Mouse (Mus musculus) MEL (cell line): ENCODE results near the gene Noa1. TPM values are rescaled to one million over a fixed set of nuclear protein-coding genes. Genes with fewer than 3 reads are reported as not detected.

Experiments used
- DNase-seq: peaks from one replicate; pipeline ENCODE4 v3.0.0; 2011; ENCODE audit warnings: low read depth, low spot score
- H3K27ac ChIP-seq: 2 replicates; pipeline ENCODE4 v1.5.1; 2012; ENCODE audit warnings: low read depth, mild to moderate bottlenecking, control low read depth, low read length, moderate library complexity; ENCODE audit not compliant: control insufficient read depth
- H3K27me3 ChIP-seq, 2 experiments: fragments of 150-350 bp in 1 of 2; sonication (generic) in 1 of 2; 2 replicates each; pipeline ENCODE4 v1.6.1; 2012; ENCODE audit warnings: low read length in 2 of 2, mild to moderate bottlenecking in 2 of 2, improper control_type of control experiment in 1 of 2, moderate library complexity in 1 of 2; ENCODE audit not compliant: insufficient read depth in 2 of 2, control insufficient read depth in 1 of 2
- H3K36me3 ChIP-seq, 2 experiments: 2 replicates each; pipeline ENCODE4 v1.6.1; 2012 to 2014; ENCODE audit warnings: low read length in 2 of 2, improper control_type of control experiment in 1 of 2, inconsistent platforms in 1 of 2, mild to moderate bottlenecking in 1 of 2; ENCODE audit not compliant: insufficient read depth in 2 of 2, control insufficient read depth in 1 of 2
- H3K4me1 ChIP-seq, 2 experiments: fragments of 150-350 bp in 1 of 2; sonication (generic) in 1 of 2; 2 replicates each; pipeline ENCODE4 v1.6.1; 2012; ENCODE audit warnings: low read length in 2 of 2, improper control_type of control experiment in 1 of 2, mild to moderate bottlenecking in 1 of 2; ENCODE audit not compliant: insufficient read depth in 2 of 2, control insufficient read depth in 1 of 2
- H3K4me3 ChIP-seq, 2 experiments: fragments of 150-350 bp in 1 of 2; sonication (generic) in 1 of 2; 2 replicates each; pipeline ENCODE4 v1.5.1; 2012; ENCODE audit warnings: low read depth in 2 of 2, low read length in 2 of 2, mild to moderate bottlenecking in 2 of 2, moderate library complexity in 2 of 2, control low read depth in 1 of 2, improper control_type of control experiment in 1 of 2; ENCODE audit not compliant: control insufficient read depth in 1 of 2, insufficient read depth in 1 of 2
- H3K79me2 ChIP-seq: 2 replicates; pipeline ENCODE4 v1.6.1; 2012; ENCODE audit warnings: mild to moderate bottlenecking, low read length, moderate library complexity; ENCODE audit not compliant: control insufficient read depth, poor library complexity, insufficient read depth
- H3K9ac ChIP-seq: 2 replicates; pipeline ENCODE4 v1.6.1; 2012; ENCODE audit warnings: low read depth, mild to moderate bottlenecking, control low read depth, low read length, moderate library complexity; ENCODE audit not compliant: control insufficient read depth, poor library complexity, severe bottlenecking
- H3K9me3 ChIP-seq: fragments of 150-350 bp; sonication (generic); replicated peaks from 2 replicates; pipeline ENCODE4 v1.6.1; 2012; ENCODE audit warnings: mild to moderate bottlenecking, low read length, improper control_type of control experiment, moderate library complexity; ENCODE audit not compliant: insufficient read depth
- GABPA ChIP-seq: IDR thresholded peaks from 2 replicates; pipeline ENCODE4 v1.6.1; 2012; ENCODE audit warnings: low read depth, mild to moderate bottlenecking, inconsistent platforms, low read length, improper control_type of control experiment, moderate library complexity
- GATA1 ChIP-seq: IDR thresholded peaks from 2 replicates; pipeline ENCODE4 v1.6.1; 2011; ENCODE audit warnings: low read depth, low read length, improper control_type of control experiment
- HCFC1 ChIP-seq: IDR thresholded peaks from 2 replicates; pipeline ENCODE4 v1.6.1; 2012; ENCODE audit warnings: low read depth, mild to moderate bottlenecking, inconsistent platforms, low read length, improper control_type of control experiment, moderate library complexity
- JUND ChIP-seq: IDR thresholded peaks from 2 replicates; pipeline ENCODE4 v1.6.1; 2011; ENCODE audit warnings: low read depth, mild to moderate bottlenecking, improper control_type of control experiment, low read length
- MYB ChIP-seq: IDR thresholded peaks from 2 replicates; pipeline ENCODE4 v1.6.1; 2011; ENCODE audit warnings: mild to moderate bottlenecking, low read depth, low read length, improper control_type of control experiment
- MYC ChIP-seq: IDR thresholded peaks from 2 replicates; pipeline ENCODE4 v1.6.1; 2011; ENCODE audit warnings: low read depth, mild to moderate bottlenecking, low read length, improper control_type of control experiment, moderate library complexity
- NELFE ChIP-seq: IDR thresholded peaks from 2 replicates; pipeline ENCODE4 v1.6.1; 2011; ENCODE audit warnings: low read depth, low read length, improper control_type of control experiment
- NRF1 ChIP-seq: IDR thresholded peaks from 2 replicates; pipeline ENCODE4 v1.6.1; 2014; ENCODE audit warnings: low read depth, mild to moderate bottlenecking, inconsistent platforms, low read length, improper control_type of control experiment, moderate library complexity; ENCODE audit not compliant: poor library complexity, insufficient read depth, severe bottlenecking
- POLR2AphosphoS2 ChIP-seq: IDR thresholded peaks from 2 replicates; pipeline ENCODE4 v1.6.1; 2011; ENCODE audit warnings: low read length, improper control_type of control experiment
- POLR2AphosphoS5 ChIP-seq: IDR thresholded peaks from 2 replicates; pipeline ENCODE4 v1.6.1; 2012; ENCODE audit warnings: low read depth, borderline replicate concordance, mild to moderate bottlenecking, inconsistent platforms, low read length, moderate library complexity, mixed read lengths
- RAD21 ChIP-seq: IDR thresholded peaks from 2 replicates; pipeline ENCODE4 v1.6.1; 2011; ENCODE audit warnings: mild to moderate bottlenecking, low read depth, low read length, improper control_type of control experiment
- RCOR1 ChIP-seq: IDR thresholded peaks from 2 replicates; pipeline ENCODE4 v1.6.1; 2012; ENCODE audit warnings: low read depth, mild to moderate bottlenecking, inconsistent platforms, low read length, improper control_type of control experiment
- SIN3A ChIP-seq: IDR thresholded peaks from 2 replicates; pipeline ENCODE4 v1.6.1; 2012; ENCODE audit warnings: low read length, improper control_type of control experiment, inconsistent platforms
- TAL1 ChIP-seq: IDR thresholded peaks from 2 replicates; pipeline ENCODE4 v1.6.1; 2012; ENCODE audit warnings: mild to moderate bottlenecking, inconsistent platforms, low read length, moderate library complexity, mixed read lengths
- TBP ChIP-seq: IDR thresholded peaks from 2 replicates; pipeline ENCODE4 v1.8.0; 2011; ENCODE audit warnings: low read depth, low read length, improper control_type of control experiment
- USF1 ChIP-seq: IDR thresholded peaks from 2 replicates; pipeline ENCODE4 v1.6.1; 2014; ENCODE audit warnings: low read depth, mild to moderate bottlenecking, inconsistent platforms, low read length, improper control_type of control experiment, moderate library complexity
- USF2 ChIP-seq, 2 experiments: IDR thresholded peaks; 2 replicates each; pipeline ENCODE4 v1.6.1; 2011 to 2012; ENCODE audit warnings: improper control_type of control experiment in 2 of 2, low read length in 2 of 2, borderline replicate concordance in 1 of 2, inconsistent platforms in 1 of 2, low read depth in 1 of 2, mild to moderate bottlenecking in 1 of 2; ENCODE audit not compliant: insufficient read depth in 1 of 2
- ZMIZ1 ChIP-seq: IDR thresholded peaks from 2 replicates; pipeline ENCODE4 v1.6.1; 2012; ENCODE audit warnings: low read depth, mild to moderate bottlenecking, inconsistent platforms, low read length, improper control_type of control experiment, moderate library complexity
- polyA plus RNA-seq, 2 experiments: library from polyadenylated mRNA; stranded (reverse) in 1 of 2; unstranded in 1 of 2; fragments of >175 nt in 1 of 2; fragments of >200 nt in 1 of 2; gene quantifications; 2 replicates each; pipeline versions ENCODE4 v1.2.1 to v1.2.4; 2012; ENCODE audit warnings: low replicate concordance in 2 of 2, low read depth in 1 of 2; ENCODE audit not compliant: insufficient read length in 2 of 2, insufficient read depth in 1 of 2, missing spikeins in 1 of 2
- total RNA-seq: library from RNA; depleted of rRNA; stranded (reverse); fragments of 300-350 nt; gene quantifications from 2 replicates; pipeline ENCODE4 v1.2.3, GENCODE M21; 2012

Gene Noa1
- total and polyA plus RNA-seq, 3 experiments: 52.4 to 265 (median 96.2) TPM

- Histone ChIP-seq H3K4me1 (no peaks in the 10 kb centered on the region; a peak in 1 of 4 replicates), H3K79me2 (no peaks in the 10 kb centered on the region), H3K9ac (no peak overlapping the region), H3K27me3 (peaks cover 3 to 5% of the 10 kb centered on the region in 2 experiments), H3K27ac (no peak overlapping the region), H3K9me3 (no peaks in the 10 kb centered on the region), H3K36me3 (no peaks in the 10 kb centered on the region), H3K4me3 (no peak overlapping the region)
- DNase-seq: no peak
- no peak for TF ChIP-seq GATA1
- no peak for TF ChIP-seq MYC
- no peak for TF ChIP-seq TBP
- TF ChIP-seq HCFC1: no peak
- TF ChIP-seq USF1: no peak
- TF ChIP-seq JUND: no peak
- TF ChIP-seq USF2 (IDR thresholded peaks at IDR 0.05; ENCODE audit: borderline replicate concordance in 1 of 2, insufficient read depth in 1 of 2, low read depth in 1 of 2, low read length in 2 of 2): no peak
- no peak for TF ChIP-seq RAD21
- TF ChIP-seq TAL1: no peak
Measured at GRCm38 (mm10) chr5:77253154-77253553, 56.7 kb downstream of the Noa1 start.

- Histone ChIP-seq H3K27me3 (peaks cover 8% of the 10 kb centered on the region in 2 experiments), H3K4me1 (no peaks in the 10 kb centered on the region; a peak in 1 of 4 replicates), H3K9me3 (no peaks in the 10 kb centered on the region), H3K36me3 (no peaks in the 10 kb centered on the region), H3K9ac (no peak overlapping the region), H3K27ac (no peak overlapping the region), H3K4me3 (no peak overlapping the region), H3K79me2 (no peaks in the 10 kb centered on the region)
- no peak for DNase-seq
- no peak for TF ChIP-seq RCOR1
- TF ChIP-seq RAD21: no peak
- no peak for TF ChIP-seq SIN3A
- no peak for TF ChIP-seq NRF1
- TF ChIP-seq GATA1: no peak
- TF ChIP-seq MYB: no peak
- TF ChIP-seq GABPA: no peak
- no peak for TF ChIP-seq NELFE
- TF ChIP-seq USF2 (IDR thresholded peaks at IDR 0.05; ENCODE audit: borderline replicate concordance in 1 of 2, insufficient read depth in 1 of 2, low read depth in 1 of 2, low read length in 2 of 2): no peak
- no peak for TF ChIP-seq POLR2AphosphoS5
- no peak for TF ChIP-seq ZMIZ1
- TF ChIP-seq POLR2AphosphoS2: no peak
- no peak for TF ChIP-seq TBP
Measured at GRCm38 (mm10) chr5:77252115-77252827, 57.6 kb downstream of the Noa1 start.
